Mouse (Mus musculus) midbrain, embryonic 16.5 days (tissue): ENCODE data around the gene Pzp. TPM values are rescaled to one million over a fixed set of nuclear protein-coding genes. Genes with fewer than 3 reads are reported as not detected.

Experiments used
- ATAC-seq: fragments of 200-750 bp; cut with Nextera tagmentation; 2 replicates; pipeline ENCODE4 v1.8.0; 2017; ENCODE audit warnings: moderate TSS enrichment
- H3K27ac ChIP-seq: fragments of 300-500 bp; sonication (generic); 2 replicates; pipeline ENCODE4 v1.5.1; 2014; ENCODE audit warnings: mild to moderate bottlenecking, low read length, mixed read lengths
- H3K27me3 ChIP-seq: fragments of 300-500 bp; sonication (generic); 2 replicates; pipeline ENCODE4 v1.6.1; 2014; ENCODE audit warnings: low read depth, low read length, mixed read lengths; ENCODE audit not compliant: control insufficient read depth, insufficient read depth
- H3K36me3 ChIP-seq: fragments of 300-500 bp; sonication (generic); 2 replicates; pipeline ENCODE4 v1.6.1; 2014; ENCODE audit warnings: mild to moderate bottlenecking, low read length, moderate library complexity, mixed read lengths; ENCODE audit not compliant: control insufficient read depth, insufficient read depth
- H3K4me1 ChIP-seq: fragments of 300-500 bp; sonication (generic); 2 replicates; pipeline ENCODE4 v1.6.1; 2014; ENCODE audit warnings: mild to moderate bottlenecking, low read length, mixed read lengths; ENCODE audit not compliant: control insufficient read depth, insufficient read depth
- H3K4me2 ChIP-seq: fragments of 300-500 bp; sonication (generic); 2 replicates; pipeline ENCODE4 v1.6.1; 2014; ENCODE audit warnings: mild to moderate bottlenecking, low read length, mixed read lengths
- H3K4me3 ChIP-seq: fragments of 300-500 bp; sonication (generic); 2 replicates; pipeline ENCODE4 v1.5.1; 2014; ENCODE audit warnings: low read depth, mild to moderate bottlenecking, low read length, moderate library complexity, mixed read lengths
- H3K9ac ChIP-seq: fragments of 300-500 bp; sonication (generic); 2 replicates; pipeline ENCODE4 v1.6.1; 2014; ENCODE audit warnings: low read depth, low read length, mixed read lengths
- H3K9me3 ChIP-seq: fragments of 300-500 bp; sonication (generic); replicated peaks from 2 replicates; pipeline ENCODE4 v1.6.1; 2014; ENCODE audit warnings: mild to moderate bottlenecking, low read length, mixed read lengths; ENCODE audit not compliant: control insufficient read depth, poor library complexity, severe bottlenecking
- WGBS: fragments of 180-500 bp; shearing (Covaris S2); extraction: QIAGEN DNeasy Blood & Tissue Kit; methylation state at CpG from one replicate; pipeline ENCODE4 v1.1.7; 2014; 5-methylcytosine and 5-hydroxymethylcytosine counted together
- polyA plus RNA-seq: library from polyadenylated mRNA; unstranded; fragments of >200 nt; fragmentation: Nextera tagmentation; extraction: Ambion mirVana; gene quantifications from 2 replicates; pipeline ENCODE4 v1.2.1, GENCODE M21; 2015

The Pzp gene
- polyA plus RNA-seq, 1 experiment from 2014 or later, result not detected

GRCm38 (mm10) chr6:128532701-128533100 lies 6.2 kb upstream of the Pzp start:
- no peaks in the 10 kb centered on the region for H3K4me1 ChIP-seq
- H3K27me3 ChIP-seq, result no peaks in the 10 kb centered on the region
- no peaks in the 10 kb centered on the region for H3K9me3 ChIP-seq
- no peak for ATAC-seq
- no peaks in the 10 kb centered on the region for H3K36me3 ChIP-seq
- H3K9ac ChIP-seq, result no peak overlapping the region
- WGBS, result 93% methylated on average over 9 of the region's 9 CpGs
- H3K4me3 ChIP-seq, result no peak overlapping the region
- no peak overlapping the region for H3K27ac ChIP-seq
- H3K4me2 ChIP-seq, result no peak overlapping the region

GRCm38 (mm10) chr6:128528491-128528890 lies 2.0 kb upstream of the Pzp start:
- Histone ChIP-seq H3K4me3 (no peak overlapping the region), H3K27me3 (no peaks in the 10 kb centered on the region), H3K36me3 (no peaks in the 10 kb centered on the region), H3K27ac (no peak overlapping the region), H3K4me1 (no peaks in the 10 kb centered on the region), H3K9me3 (no peaks in the 10 kb centered on the region), H3K9ac (no peak overlapping the region), H3K4me2 (no peak overlapping the region)
- ATAC-seq, result no peak
- WGBS, result 79% methylated on average over 4 of the region's 4 CpGs

- WGBS, result 86% methylated on average over 1 of the region's 1 CpGs
- Histone ChIP-seq H3K36me3 (no peaks in the 10 kb centered on the region), H3K4me3 (no peak overlapping the region), H3K9ac (no peak overlapping the region), H3K27ac (no peak overlapping the region), H3K4me1 (no peaks in the 10 kb centered on the region), H3K9me3 (no peaks in the 10 kb centered on the region), H3K27me3 (no peaks in the 10 kb centered on the region), H3K4me2 (no peak overlapping the region)
- ATAC-seq, result no peak
Measured at GRCm38 (mm10) chr6:128527110-128527509, 590 bp upstream of the Pzp start.

GRCm38 (mm10) chr6:128525801-128526200 lies 719 bp downstream of the Pzp start:
- H3K4me1 ChIP-seq, result no peaks in the 10 kb centered on the region
- WGBS, result 96% methylated on average over 4 of the region's 4 CpGs
- no peak overlapping the region for H3K4me2 ChIP-seq
- H3K36me3 ChIP-seq, result no peaks in the 10 kb centered on the region
- H3K27ac ChIP-seq, result no peak overlapping the region
- ATAC-seq, result no peak
- H3K27me3 ChIP-seq, result no peaks in the 10 kb centered on the region
- H3K9me3 ChIP-seq, result no peaks in the 10 kb centered on the region
- H3K9ac ChIP-seq, result no peak overlapping the region
- no peak overlapping the region for H3K4me3 ChIP-seq

GRCm38 (mm10) chr6:128523360-128523759 lies 3.2 kb downstream of the Pzp start:
- Histone ChIP-seq H3K4me3 (no peak overlapping the region), H3K4me1 (no peaks in the 10 kb centered on the region), H3K4me2 (no peak overlapping the region), H3K9ac (no peak overlapping the region), H3K27ac (no peak overlapping the region), H3K9me3 (no peaks in the 10 kb centered on the region), H3K27me3 (no peaks in the 10 kb centered on the region), H3K36me3 (no peaks in the 10 kb centered on the region)
- 95% methylated on average over 3 of the region's 3 CpGs for WGBS
- ATAC-seq, result no peak

- no peak for ATAC-seq
- Histone ChIP-seq H3K4me3 (no peak overlapping the region), H3K9ac (no peak overlapping the region), H3K36me3 (no peaks in the 10 kb centered on the region), H3K4me1 (no peaks in the 10 kb centered on the region), H3K9me3 (no peaks in the 10 kb centered on the region), H3K27ac (no peak overlapping the region), H3K27me3 (no peaks in the 10 kb centered on the region), H3K4me2 (no peak overlapping the region)
- 93% methylated on average over 7 of the region's 7 CpGs for WGBS
Measured at GRCm38 (mm10) chr6:128519159-128519558, 7.4 kb downstream of the Pzp start.

GRCm38 (mm10) chr6:128505676-128506236 lies 20.8 kb downstream of the Pzp start:
- 89% methylated on average over 2 of the region's 2 CpGs for WGBS
- ATAC-seq, result no peak

GRCm38 (mm10) chr6:128504743-128505142 lies 21.8 kb downstream of the Pzp start:
- H3K4me2 ChIP-seq, result no peak overlapping the region
- 73% methylated on average over 5 of the region's 5 CpGs for WGBS
- ATAC-seq, result no peak
- H3K9me3 ChIP-seq, result no peaks in the 10 kb centered on the region
- no peak overlapping the region for H3K27ac ChIP-seq
- H3K9ac ChIP-seq, result no peak overlapping the region
- no peaks in the 10 kb centered on the region for H3K4me1 ChIP-seq
- H3K36me3 ChIP-seq, result no peaks in the 10 kb centered on the region
- H3K27me3 ChIP-seq, result no peaks in the 10 kb centered on the region
- no peak overlapping the region for H3K4me3 ChIP-seq

More at GRCm38 (mm10) chr6:128505676-128506236, 20.8 kb downstream of the Pzp start:
- H3K9ac ChIP-seq, result no peak overlapping the region
- H3K4me1 ChIP-seq, result no peaks in the 10 kb centered on the region
- H3K4me3 ChIP-seq, result no peak overlapping the region
- no peak overlapping the region for H3K27ac ChIP-seq
- H3K27me3 ChIP-seq, result no peaks in the 10 kb centered on the region
- H3K4me2 ChIP-seq, result no peak overlapping the region
- H3K36me3 ChIP-seq, result no peaks in the 10 kb centered on the region
- H3K9me3 ChIP-seq, result no peaks in the 10 kb centered on the region

- H3K27ac ChIP-seq, result no peak overlapping the region
- H3K4me2 ChIP-seq, result no peak overlapping the region
- 65% methylated on average over 1 of the region's 1 CpGs for WGBS
- H3K27me3 ChIP-seq, result no peaks in the 10 kb centered on the region
- H3K36me3 ChIP-seq, result no peaks in the 10 kb centered on the region
- H3K9ac ChIP-seq, result no peak overlapping the region
- H3K9me3 ChIP-seq, result no peaks in the 10 kb centered on the region
- H3K4me1 ChIP-seq, result no peaks in the 10 kb centered on the region
- ATAC-seq, result no peak
- H3K4me3 ChIP-seq, result no peak overlapping the region
Measured at GRCm38 (mm10) chr6:128495346-128495745, 31.2 kb downstream of the Pzp start.
